Mouse (Mus musculus): ENCODE measurements at regions not wholly inside any gene's neighbourhood (a gene's known extent, or its start where the extent isn't known, plus 50 kb on each side); places are given as distances from the start of the nearest gene placed in this dataset.

GRCm38 (mm10) chr9:61259421-61260174 lies 112.6 kb upstream of the Tle3 start:
- no peaks in the 10 kb centered on the region for H3K36me3 ChIP-seq (ENCODE audit: control insufficient read depth, insufficient read depth, low read length)
- no peak overlapping the region for H3K4me2 ChIP-seq (ENCODE audit: low read depth, low read length)
- H3K27me3 ChIP-seq (ENCODE audit: control insufficient read depth, insufficient read depth, low read length): no peaks in the 10 kb centered on the region
- H3K27ac ChIP-seq (ENCODE audit: low read depth, low read length): no peak overlapping the region
- no peak for ATAC-seq (ENCODE audit: low read depth)
- H3K4me3 ChIP-seq (ENCODE audit: low read depth, low read length): no peak overlapping the region
- H3K9me3 ChIP-seq (ENCODE audit: control insufficient read depth, low read length): no peaks in the 10 kb centered on the region
- H3K4me1 ChIP-seq (ENCODE audit: control insufficient read depth, insufficient read depth, low read length): peaks cover 12% of the 10 kb centered on the region
- H3K9ac ChIP-seq (replicated peaks; ENCODE audit: low read depth, low read length): no peak overlapping the region
- WGBS: 4% methylated on average over 7 of the region's 7 CpGs

- peaks cover 12% of the 10 kb centered on the region for H3K4me1 ChIP-seq (ENCODE audit: control insufficient read depth, insufficient read depth, low read length)
- ATAC-seq (ENCODE audit: low read depth): no peak
- H3K9me3 ChIP-seq (ENCODE audit: control insufficient read depth, low read length): no peaks in the 10 kb centered on the region
Measured at GRCm38 (mm10) chr9:61261263-61261662, 110.9 kb upstream of the Tle3 start.

DNA sequence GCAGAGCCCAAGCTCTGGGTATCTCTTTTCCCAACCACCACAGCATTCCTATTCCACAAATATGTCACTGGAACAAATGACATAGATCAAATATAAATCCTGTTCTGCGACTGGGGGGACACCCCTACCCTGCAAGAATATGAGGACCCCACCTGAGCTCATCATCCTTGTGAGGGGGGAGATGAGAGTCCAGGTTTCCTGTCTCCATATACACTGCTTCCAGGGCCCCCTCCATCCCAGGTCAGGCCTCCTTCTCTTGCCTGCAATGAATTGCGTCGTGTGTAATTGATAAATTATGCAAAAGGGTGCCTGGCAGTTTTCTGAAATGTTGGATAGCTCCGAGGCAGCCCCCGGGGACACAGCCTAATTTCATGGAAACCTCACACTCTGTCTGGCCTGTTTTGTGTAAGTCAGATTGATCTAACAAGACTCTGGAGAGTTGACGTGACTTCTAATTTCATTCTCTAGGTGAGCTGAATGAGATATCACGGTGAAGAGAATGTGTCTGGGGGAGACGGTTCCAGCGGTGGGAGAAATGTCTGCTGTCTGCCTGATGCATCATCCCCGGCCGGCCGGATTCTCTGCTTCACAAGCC lies 110.3 kb upstream of the Tle3 start:
- peaks cover 12% of the 10 kb centered on the region for H3K4me1 ChIP-seq (ENCODE audit: control insufficient read depth, insufficient read depth, low read length)
- H3K36me3 ChIP-seq (ENCODE audit: control insufficient read depth, insufficient read depth, low read length): no peaks in the 10 kb centered on the region
- no peaks in the 10 kb centered on the region for H3K9me3 ChIP-seq (ENCODE audit: control insufficient read depth, low read length)
- ATAC-seq (ENCODE audit: low read depth): no peak
- no peak overlapping the region for H3K4me3 ChIP-seq (ENCODE audit: low read depth, low read length)
- H3K4me2 ChIP-seq (ENCODE audit: low read depth, low read length): no peak overlapping the region
- no peak overlapping the region for H3K27ac ChIP-seq (ENCODE audit: low read depth, low read length)
- H3K9ac ChIP-seq (replicated peaks; ENCODE audit: low read depth, low read length): no peak overlapping the region
- WGBS: 18% methylated on average over 12 of the region's 12 CpGs
- no peaks in the 10 kb centered on the region for H3K27me3 ChIP-seq (ENCODE audit: control insufficient read depth, insufficient read depth, low read length)

More at GRCm38 (mm10) chr9:61261263-61261662, 110.9 kb upstream of the Tle3 start:
- Histone ChIP-seq H3K27ac (ENCODE audit: low read depth, low read length) (no peak overlapping the region), H3K4me2 (ENCODE audit: low read depth, low read length) (no peak overlapping the region), H3K9ac (replicated peaks; ENCODE audit: low read depth, low read length) (no peak overlapping the region), H3K4me3 (ENCODE audit: low read depth, low read length) (no peak overlapping the region), H3K36me3 (ENCODE audit: control insufficient read depth, insufficient read depth, low read length) (no peaks in the 10 kb centered on the region), H3K27me3 (ENCODE audit: control insufficient read depth, insufficient read depth, low read length) (no peaks in the 10 kb centered on the region)
- 36% methylated on average over 6 of the region's 6 CpGs for WGBS

DNA sequence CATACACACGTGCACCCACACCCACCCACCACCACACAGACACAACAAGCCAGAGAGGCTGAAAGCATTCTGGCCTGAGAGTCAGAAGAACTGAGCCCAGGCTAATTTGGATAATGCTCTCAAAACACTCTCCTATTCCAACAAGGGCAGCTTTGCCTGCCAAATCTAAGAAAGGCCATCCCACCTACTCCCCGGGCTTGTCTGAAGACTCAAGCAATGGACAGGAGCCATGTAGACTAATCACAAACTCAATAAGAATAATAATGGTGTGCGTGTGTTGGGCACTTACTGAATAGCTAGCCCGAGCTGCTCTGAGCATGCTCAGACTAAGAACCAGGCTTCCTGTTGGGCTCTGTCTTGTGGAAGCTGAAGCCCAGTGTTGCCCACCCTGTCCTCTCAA lies 108.8 kb upstream of the Tle3 start:
- H3K4me3 ChIP-seq (ENCODE audit: low read depth, low read length): no peak overlapping the region
- no peaks in the 10 kb centered on the region for H3K9me3 ChIP-seq (ENCODE audit: control insufficient read depth, low read length)
- H3K9ac ChIP-seq (replicated peaks; ENCODE audit: low read depth, low read length): no peak overlapping the region
- WGBS: 94% methylated on average over 4 of the region's 4 CpGs
- no peaks in the 10 kb centered on the region for H3K36me3 ChIP-seq (ENCODE audit: control insufficient read depth, insufficient read depth, low read length)
- no peak overlapping the region for H3K4me2 ChIP-seq (ENCODE audit: low read depth, low read length)
- no peak for ATAC-seq (ENCODE audit: low read depth)
- no peaks in the 10 kb centered on the region for H3K27me3 ChIP-seq (ENCODE audit: control insufficient read depth, insufficient read depth, low read length)
- no peak overlapping the region for H3K27ac ChIP-seq (ENCODE audit: low read depth, low read length)
- H3K4me1 ChIP-seq (ENCODE audit: control insufficient read depth, insufficient read depth, low read length): peaks cover 12% of the 10 kb centered on the region

DNA sequence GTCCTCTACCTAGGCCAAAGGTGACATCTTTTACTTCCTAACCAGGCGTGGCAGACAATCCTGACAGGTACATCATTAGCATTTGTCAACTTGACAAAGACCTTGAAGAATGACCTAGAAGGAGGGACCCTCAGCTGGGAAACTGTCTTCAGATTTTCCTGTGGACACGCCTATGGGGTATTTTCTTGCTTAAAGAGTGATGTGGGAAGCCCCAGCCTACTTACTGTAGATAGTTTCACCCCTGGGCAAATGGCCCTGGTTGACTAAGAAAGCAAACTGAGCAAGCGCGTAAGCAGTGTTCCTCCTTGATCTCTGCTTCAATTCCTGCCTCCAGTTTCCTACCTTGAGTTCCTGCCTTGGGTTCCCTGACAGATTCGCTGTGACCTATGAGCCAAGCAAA lies 106.7 kb upstream of the Tle3 start:
- Histone ChIP-seq H3K4me2 (ENCODE audit: low read depth, low read length) (no peak overlapping the region), H3K4me1 (ENCODE audit: control insufficient read depth, insufficient read depth, low read length) (0 out of 2 replicates have a peak, but pooled peaks cover 3% of the 10 kb centered on the region), H3K9me3 (ENCODE audit: control insufficient read depth, low read length) (no peaks in the 10 kb centered on the region), H3K27me3 (ENCODE audit: control insufficient read depth, insufficient read depth, low read length) (no peaks in the 10 kb centered on the region), H3K4me3 (ENCODE audit: low read depth, low read length) (no peak overlapping the region), H3K36me3 (ENCODE audit: control insufficient read depth, insufficient read depth, low read length) (no peaks in the 10 kb centered on the region), H3K27ac (ENCODE audit: low read depth, low read length) (no peak overlapping the region), H3K9ac (replicated peaks; ENCODE audit: low read depth, low read length) (no peak overlapping the region)
- no peak for ATAC-seq (ENCODE audit: low read depth)
- WGBS: 87% methylated on average over 5 of the region's 5 CpGs

DNA sequence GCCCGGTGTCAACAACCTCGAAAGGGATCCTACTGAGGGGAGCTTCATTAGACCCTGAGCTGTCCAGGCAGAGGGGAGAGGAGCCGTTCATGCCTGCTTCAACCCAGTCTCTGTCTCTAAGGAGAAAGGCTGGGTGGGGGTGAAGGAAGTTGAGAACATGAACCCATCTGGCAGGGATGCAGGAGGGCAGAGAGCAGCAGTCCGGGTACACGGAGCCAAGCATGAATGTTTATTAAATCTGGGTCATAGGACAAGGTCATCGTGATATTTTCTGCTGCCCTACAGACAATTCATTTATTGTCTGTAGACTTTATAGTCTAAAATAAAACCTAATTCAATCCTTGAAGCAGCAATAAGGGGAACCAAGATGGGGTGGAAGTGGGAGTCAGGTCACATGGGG lies 105.2 kb upstream of the Tle3 start:
- Histone ChIP-seq H3K9me3 (ENCODE audit: control insufficient read depth, low read length) (no peaks in the 10 kb centered on the region), H3K4me3 (ENCODE audit: low read depth, low read length) (no peak overlapping the region), H3K4me1 (ENCODE audit: control insufficient read depth, insufficient read depth, low read length) (no peaks in the 10 kb centered on the region), H3K27me3 (ENCODE audit: control insufficient read depth, insufficient read depth, low read length) (no peaks in the 10 kb centered on the region), H3K27ac (ENCODE audit: low read depth, low read length) (no peak overlapping the region), H3K4me2 (ENCODE audit: low read depth, low read length) (no peak overlapping the region), H3K36me3 (ENCODE audit: control insufficient read depth, insufficient read depth, low read length) (no peaks in the 10 kb centered on the region), H3K9ac (replicated peaks; ENCODE audit: low read depth, low read length) (no peak overlapping the region)
- WGBS: 66% methylated on average over 6 of the region's 6 CpGs
- no peak for ATAC-seq (ENCODE audit: low read depth)

- Histone ChIP-seq H3K36me3 (ENCODE audit: control insufficient read depth, insufficient read depth, low read length) (no peaks in the 10 kb centered on the region), H3K9me3 (ENCODE audit: control insufficient read depth, low read length) (no peaks in the 10 kb centered on the region), H3K4me3 (ENCODE audit: low read depth, low read length) (no peak overlapping the region), H3K4me1 (ENCODE audit: control insufficient read depth, insufficient read depth, low read length) (no peaks in the 10 kb centered on the region), H3K4me2 (ENCODE audit: low read depth, low read length) (no peak overlapping the region), H3K9ac (replicated peaks; ENCODE audit: low read depth, low read length) (no peak overlapping the region), H3K27ac (ENCODE audit: low read depth, low read length) (no peak overlapping the region), H3K27me3 (ENCODE audit: control insufficient read depth, insufficient read depth, low read length) (no peaks in the 10 kb centered on the region)
- 49% methylated on average over 4 of the region's 4 CpGs for WGBS
- ATAC-seq (ENCODE audit: low read depth): no peak
Measured at GRCm38 (mm10) chr9:61267541-61267940, 104.6 kb upstream of the Tle3 start.

DNA sequence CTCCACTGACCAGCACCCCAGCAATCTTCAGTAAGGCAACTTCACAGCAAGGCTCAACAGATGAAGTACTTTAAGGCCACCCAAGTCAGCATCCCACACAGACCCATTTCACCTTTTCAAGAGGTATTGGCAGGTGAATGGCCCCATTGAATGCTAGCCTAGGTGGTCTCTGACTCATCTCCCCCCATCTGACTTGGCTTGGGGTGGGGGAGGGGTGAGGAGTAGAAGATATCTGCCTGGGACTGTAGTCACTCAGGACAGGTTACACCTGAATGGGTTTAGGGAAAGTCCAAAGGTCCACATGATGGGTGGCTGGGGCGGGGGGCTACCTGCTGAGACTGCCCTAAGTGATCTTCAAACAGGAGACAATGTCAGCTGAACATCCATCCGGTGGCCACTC lies 104.0 kb upstream of the Tle3 start:
- Histone ChIP-seq H3K4me2 (ENCODE audit: low read depth, low read length) (no peak overlapping the region), H3K27ac (ENCODE audit: low read depth, low read length) (no peak overlapping the region), H3K36me3 (ENCODE audit: control insufficient read depth, insufficient read depth, low read length) (no peaks in the 10 kb centered on the region), H3K9ac (replicated peaks; ENCODE audit: low read depth, low read length) (no peak overlapping the region), H3K4me1 (ENCODE audit: control insufficient read depth, insufficient read depth, low read length) (no peaks in the 10 kb centered on the region), H3K27me3 (ENCODE audit: control insufficient read depth, insufficient read depth, low read length) (no peaks in the 10 kb centered on the region), H3K9me3 (ENCODE audit: control insufficient read depth, low read length) (no peaks in the 10 kb centered on the region), H3K4me3 (ENCODE audit: low read depth, low read length) (no peak overlapping the region)
- no peak for ATAC-seq (ENCODE audit: low read depth)
- WGBS: 69% methylated on average over 2 of the region's 2 CpGs

- WGBS: 86% methylated on average over 2 of the region's 2 CpGs
- Histone ChIP-seq H3K4me1 (ENCODE audit: control insufficient read depth, insufficient read depth, low read length) (no peaks in the 10 kb centered on the region), H3K27me3 (ENCODE audit: control insufficient read depth, insufficient read depth, low read length) (no peaks in the 10 kb centered on the region), H3K27ac (ENCODE audit: low read depth, low read length) (no peak overlapping the region), H3K9ac (replicated peaks; ENCODE audit: low read depth, low read length) (no peak overlapping the region), H3K4me2 (ENCODE audit: low read depth, low read length) (no peak overlapping the region), H3K9me3 (ENCODE audit: control insufficient read depth, low read length) (no peaks in the 10 kb centered on the region), H3K4me3 (ENCODE audit: low read depth, low read length) (no peak overlapping the region), H3K36me3 (ENCODE audit: control insufficient read depth, insufficient read depth, low read length) (no peaks in the 10 kb centered on the region)
- ATAC-seq (ENCODE audit: low read depth): no peak
Measured at GRCm38 (mm10) chr9:61268681-61269080, 103.5 kb upstream of the Tle3 start.

Measured in neural tube, embryonic 14.5 days (tissue).